Mouse (Mus musculus): ENCODE data around the gene Rflnb. TPM values are rescaled to one million over a fixed set of nuclear protein-coding genes. Genes with fewer than 3 reads are reported as not detected.
A peak's percentile ranks its signal among the peaks of the same experiment; 100 is the strongest.

Rflnb gene
- total and polyA plus RNA-seq, 3 experiments: 18.5 to 36.7 (median 30.7) TPM

DNA sequence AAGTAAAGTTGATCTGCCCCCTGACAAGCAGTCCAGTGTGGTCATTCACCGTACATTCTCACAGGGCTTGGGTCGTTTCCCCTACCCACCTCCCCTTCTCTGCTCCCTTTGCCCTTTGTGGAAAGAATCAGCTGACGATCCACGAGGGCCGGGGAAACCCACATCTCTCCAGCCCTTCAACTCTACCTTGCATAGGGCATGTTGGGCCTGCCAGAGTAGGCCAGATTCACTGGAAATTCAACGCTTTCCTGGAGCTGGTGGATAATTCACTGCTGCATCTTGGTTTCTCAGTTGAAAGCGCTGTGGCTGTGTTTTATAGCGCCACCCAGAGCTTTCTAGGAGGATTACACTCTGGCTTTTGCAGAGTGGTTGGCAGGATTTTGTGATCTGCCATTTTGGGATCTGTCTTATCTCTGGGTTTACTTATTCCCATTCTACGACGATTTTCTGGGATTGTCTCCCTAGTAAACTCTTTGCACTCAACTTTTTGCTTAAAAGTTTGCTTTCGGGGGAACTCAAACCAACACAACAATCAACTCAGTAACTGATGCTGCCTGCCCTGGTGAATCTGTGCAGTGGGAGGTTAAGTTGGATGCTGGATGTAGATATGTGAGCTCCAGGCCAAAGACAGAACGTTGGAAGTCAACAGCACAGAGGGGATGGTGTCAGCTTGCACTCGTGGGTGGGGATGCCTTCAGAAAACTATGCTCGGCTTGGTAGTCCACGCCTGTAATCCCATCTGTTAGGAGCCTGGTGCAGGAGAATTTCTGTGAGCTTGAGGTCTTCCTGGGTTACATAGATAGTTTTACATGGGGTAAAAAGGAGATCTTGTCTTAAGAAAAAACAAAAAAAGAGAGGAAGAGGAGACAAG, 36.4 kb downstream of the Rflnb start:
- intact Hi-C loops (cut with DNase I): no loop called here
- H3K27me3 ChIP-seq (ENCODE audit: control insufficient read depth, insufficient read depth, low read length): no peaks in the 10 kb centered on the region
- WGBS: 78% methylated on average over 15 of the region's 15 CpGs
- H3K27ac ChIP-seq: no peak overlapping the region
- H3K9ac ChIP-seq (ENCODE audit: low read depth, low read length): no peak overlapping the region
- no peak for TF ChIP-seq CTCF (IDR thresholded peaks at IDR 0.05)
- TF ChIP-seq POLR2A (IDR thresholded peaks at IDR 0.05; ENCODE audit: insufficient read depth, low read depth, low read length): no peak
- no peak for TF ChIP-seq EP300 (IDR thresholded peaks at IDR 0.05; ENCODE audit: insufficient read depth, low read depth, low read length)
- no peak overlapping the region for H3K4me3 ChIP-seq
- no peaks in the 10 kb centered on the region for H3K36me3 ChIP-seq (ENCODE audit: control insufficient read depth, insufficient read depth, low read length)
- H3K79me2 ChIP-seq (replicated peaks; ENCODE audit: control insufficient read depth, insufficient read depth, low read length): no peaks in the 10 kb centered on the region
- no peak for DNase-seq
- no peaks in the 10 kb centered on the region for H3K4me1 ChIP-seq (ENCODE audit: control insufficient read depth, insufficient read depth, low read length)

DNA sequence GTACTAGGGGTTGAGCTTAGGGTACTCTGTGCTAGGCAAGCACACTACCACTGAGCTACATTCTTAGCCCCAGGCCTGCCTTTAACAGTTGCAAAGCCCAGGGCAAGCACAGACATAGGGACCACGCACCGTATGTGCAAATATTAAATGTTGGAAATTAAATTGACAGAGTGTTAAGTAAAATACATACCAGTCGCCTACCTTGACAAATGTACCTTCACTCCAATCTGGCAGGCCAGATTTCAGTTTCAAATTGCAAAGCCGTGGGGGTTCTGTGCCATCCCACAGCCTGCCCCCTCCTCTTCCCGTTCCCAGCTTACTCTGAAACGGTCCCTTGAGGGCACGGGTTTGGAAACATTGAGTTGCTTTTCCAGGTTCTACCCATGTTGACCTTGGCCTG, 41.6 kb downstream of the Rflnb start:
- DNase-seq: no peak
- H3K4me3 ChIP-seq: no peak overlapping the region
- H3K9ac ChIP-seq (ENCODE audit: low read depth, low read length): no peak overlapping the region
- intact Hi-C loops (cut with DNase I): no loop called here
- TF ChIP-seq EP300 (IDR thresholded peaks at IDR 0.05; ENCODE audit: insufficient read depth, low read depth, low read length) (no peak), CTCF (IDR thresholded peaks at IDR 0.05) (no peak), POLR2A (IDR thresholded peaks at IDR 0.05; ENCODE audit: insufficient read depth, low read depth, low read length) (no peak)
- no peaks in the 10 kb centered on the region for H3K36me3 ChIP-seq (ENCODE audit: control insufficient read depth, insufficient read depth, low read length)
- H3K79me2 ChIP-seq (replicated peaks; ENCODE audit: control insufficient read depth, insufficient read depth, low read length): no peaks in the 10 kb centered on the region
- H3K27ac ChIP-seq: no peak overlapping the region
- no peaks in the 10 kb centered on the region for H3K4me1 ChIP-seq (ENCODE audit: control insufficient read depth, insufficient read depth, low read length)
- WGBS: 62% methylated on average over 7 of the region's 7 CpGs
- H3K27me3 ChIP-seq (ENCODE audit: control insufficient read depth, insufficient read depth, low read length): no peaks in the 10 kb centered on the region

DNA sequence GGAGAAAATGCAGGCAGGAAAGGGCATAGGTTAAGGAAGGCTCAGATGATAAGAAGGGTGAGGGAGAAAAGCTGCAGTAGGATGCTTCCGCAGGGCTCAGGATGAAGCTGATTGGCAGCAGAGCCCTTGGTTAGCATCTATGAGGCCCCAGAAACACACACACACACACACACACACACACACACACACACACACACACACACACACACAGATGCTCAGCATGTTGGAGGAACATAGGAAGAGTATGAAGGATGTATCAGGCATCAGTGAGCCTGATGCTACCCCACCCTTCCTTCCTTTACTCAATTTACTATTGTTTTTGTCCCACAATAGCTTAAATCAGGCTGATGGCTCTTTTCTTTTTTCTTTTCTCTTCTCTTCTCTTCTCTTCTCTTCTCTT, 43.0 kb downstream of the Rflnb start:
- no peak for TF ChIP-seq CTCF (IDR thresholded peaks at IDR 0.05)
- TF ChIP-seq EP300 (IDR thresholded peaks at IDR 0.05; ENCODE audit: insufficient read depth, low read depth, low read length): no peak
- H3K27ac ChIP-seq: no peak overlapping the region
- no peaks in the 10 kb centered on the region for H3K27me3 ChIP-seq (ENCODE audit: control insufficient read depth, insufficient read depth, low read length)
- 42% methylated on average over 1 of the region's 1 CpGs for WGBS
- intact Hi-C loops (cut with DNase I): no loop called here
- H3K4me3 ChIP-seq: no peak overlapping the region
- H3K36me3 ChIP-seq (ENCODE audit: control insufficient read depth, insufficient read depth, low read length): no peaks in the 10 kb centered on the region
- no peaks in the 10 kb centered on the region for H3K4me1 ChIP-seq (ENCODE audit: control insufficient read depth, insufficient read depth, low read length)
- no peaks in the 10 kb centered on the region for H3K79me2 ChIP-seq (replicated peaks; ENCODE audit: control insufficient read depth, insufficient read depth, low read length)
- no peak for DNase-seq
- H3K9ac ChIP-seq (ENCODE audit: low read depth, low read length): no peak overlapping the region

DNA sequence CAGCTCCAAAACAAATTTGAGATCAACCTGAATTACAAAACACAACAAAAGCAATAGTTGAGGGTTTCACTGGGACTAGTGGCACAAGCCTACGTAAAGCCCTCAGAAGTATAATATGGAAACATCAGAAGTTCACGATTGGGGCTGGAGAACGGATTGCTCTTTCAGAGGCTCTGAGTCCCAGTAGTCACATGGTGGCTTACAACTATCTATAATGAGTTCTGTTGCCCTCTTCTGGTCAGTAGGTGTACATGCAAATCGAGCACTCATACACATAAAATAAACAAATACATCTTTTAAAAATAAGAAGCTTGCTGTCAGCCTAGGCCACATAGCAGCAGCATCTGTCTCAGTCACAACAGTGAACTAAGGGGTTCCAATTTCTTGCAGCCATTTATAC, 44.4 kb downstream of the Rflnb start:
- Histone ChIP-seq H3K4me3 (no peak overlapping the region), H3K4me1 (ENCODE audit: control insufficient read depth, insufficient read depth, low read length) (no peaks in the 10 kb centered on the region), H3K36me3 (ENCODE audit: control insufficient read depth, insufficient read depth, low read length) (no peaks in the 10 kb centered on the region), H3K9ac (ENCODE audit: low read depth, low read length) (no peak overlapping the region), H3K27me3 (ENCODE audit: control insufficient read depth, insufficient read depth, low read length) (no peaks in the 10 kb centered on the region), H3K27ac (no peak overlapping the region), H3K79me2 (replicated peaks; ENCODE audit: control insufficient read depth, insufficient read depth, low read length) (no peaks in the 10 kb centered on the region)
- intact Hi-C loops (cut with DNase I): no loop called here
- no peak for DNase-seq
- no peak for TF ChIP-seq EP300 (IDR thresholded peaks at IDR 0.05; ENCODE audit: insufficient read depth, low read depth, low read length)
- peak; percentile 56 for TF ChIP-seq CTCF (IDR thresholded peaks at IDR 0.05)
- WGBS: 76% methylated on average over 4 of the region's 4 CpGs

DNA sequence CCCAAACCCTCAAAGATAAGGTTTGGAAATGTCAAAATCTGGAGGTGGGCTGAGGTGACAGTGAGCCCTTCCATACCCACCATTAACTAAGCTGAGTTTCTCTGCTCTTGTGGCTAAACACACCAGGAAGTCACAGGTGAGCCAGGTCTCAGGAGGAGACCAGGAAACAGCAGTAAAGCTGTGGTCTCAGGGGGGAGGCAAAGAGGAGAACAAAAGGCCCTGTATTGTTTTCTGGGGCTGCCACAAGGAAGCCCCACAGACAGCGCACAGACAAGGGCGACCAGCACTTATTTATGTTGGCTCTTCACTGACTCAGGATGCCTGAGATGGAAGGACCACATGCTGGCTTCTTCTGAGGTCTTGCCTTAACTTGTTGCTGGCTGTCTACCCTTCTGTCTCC, 47.2 kb downstream of the Rflnb start:
- no peak overlapping the region for H3K9ac ChIP-seq (ENCODE audit: low read depth, low read length)
- no peak overlapping the region for H3K27ac ChIP-seq
- intact Hi-C loops (cut with DNase I): no loop called here
- H3K4me1 ChIP-seq (ENCODE audit: control insufficient read depth, insufficient read depth, low read length): no peaks in the 10 kb centered on the region
- TF ChIP-seq CTCF (IDR thresholded peaks at IDR 0.05) (no peak), EP300 (IDR thresholded peaks at IDR 0.05; ENCODE audit: insufficient read depth, low read depth, low read length) (no peak), POLR2A (IDR thresholded peaks at IDR 0.05; ENCODE audit: insufficient read depth, low read depth, low read length) (no peak)
- no peaks in the 10 kb centered on the region for H3K27me3 ChIP-seq (ENCODE audit: control insufficient read depth, insufficient read depth, low read length)
- no peaks in the 10 kb centered on the region for H3K36me3 ChIP-seq (ENCODE audit: control insufficient read depth, insufficient read depth, low read length)
- no peak overlapping the region for H3K4me3 ChIP-seq
- DNase-seq: no peak
- no peaks in the 10 kb centered on the region for H3K79me2 ChIP-seq (replicated peaks; ENCODE audit: control insufficient read depth, insufficient read depth, low read length)
- 56% methylated on average over 2 of the region's 2 CpGs for WGBS

DNA sequence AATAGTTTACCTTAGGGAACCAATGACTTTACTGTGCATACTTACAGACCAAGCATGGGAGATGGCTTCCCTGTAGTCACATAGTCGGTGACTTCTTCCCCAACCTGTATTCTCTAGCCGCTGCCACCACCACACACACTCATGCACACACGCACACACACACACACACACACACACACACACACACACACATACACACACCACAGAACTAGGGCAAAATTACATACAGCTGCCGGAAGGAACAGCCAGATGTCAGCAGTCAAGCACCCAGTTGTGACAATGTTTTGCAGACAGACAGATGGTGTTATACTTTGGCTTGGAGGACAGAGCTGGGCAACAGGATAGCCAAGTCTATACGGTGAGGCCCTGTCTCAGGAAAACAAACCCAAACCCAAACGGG, 49.5 kb downstream of the Rflnb start:
- no peaks in the 10 kb centered on the region for H3K79me2 ChIP-seq (replicated peaks; ENCODE audit: control insufficient read depth, insufficient read depth, low read length)
- no peak overlapping the region for H3K4me3 ChIP-seq
- H3K27me3 ChIP-seq (ENCODE audit: control insufficient read depth, insufficient read depth, low read length): no peaks in the 10 kb centered on the region
- no peaks in the 10 kb centered on the region for H3K36me3 ChIP-seq (ENCODE audit: control insufficient read depth, insufficient read depth, low read length)
- H3K27ac ChIP-seq: no peak overlapping the region
- DNase-seq: peak in 1 of 2 experiments; percentile 11
- H3K9ac ChIP-seq (ENCODE audit: low read depth, low read length): no peak overlapping the region
- intact Hi-C loops (cut with DNase I): no loop called here
- WGBS: 80% methylated on average over 6 of the region's 6 CpGs
- no peaks in the 10 kb centered on the region for H3K4me1 ChIP-seq (ENCODE audit: control insufficient read depth, insufficient read depth, low read length)
- TF ChIP-seq CTCF (IDR thresholded peaks at IDR 0.05): no peak
- TF ChIP-seq EP300 (IDR thresholded peaks at IDR 0.05; ENCODE audit: insufficient read depth, low read depth, low read length): no peak
- no peak for TF ChIP-seq POLR2A (IDR thresholded peaks at IDR 0.05; ENCODE audit: insufficient read depth, low read depth, low read length)
